Mouse (Mus musculus): Measurements from ENCODE around the gene Baiap2l2.
"Not testable (repeated sequence)": the region's sequence is repeated elsewhere in the genome, so short reads cannot be mapped to it uniquely, and the experiment has no call there.

Baiap2l2 gene

GRCm38 (mm10) chr15:79261095-79261725 lies 24.1 kb downstream of the Baiap2l2 start:
- peak; percentile 44 for DNase-seq

- no peak for DNase-seq
Measured at GRCm38 (mm10) chr15:79258521-79258920, 26.8 kb downstream of the Baiap2l2 start.

GRCm38 (mm10) chr15:79254661-79255060 lies 30.7 kb downstream of the Baiap2l2 start, which contains the start of gene Slc16a8:
Gene Slc16a8, minus strand, starts transcription at chr15:79254761.
- DNase-seq = no peak

DNA sequence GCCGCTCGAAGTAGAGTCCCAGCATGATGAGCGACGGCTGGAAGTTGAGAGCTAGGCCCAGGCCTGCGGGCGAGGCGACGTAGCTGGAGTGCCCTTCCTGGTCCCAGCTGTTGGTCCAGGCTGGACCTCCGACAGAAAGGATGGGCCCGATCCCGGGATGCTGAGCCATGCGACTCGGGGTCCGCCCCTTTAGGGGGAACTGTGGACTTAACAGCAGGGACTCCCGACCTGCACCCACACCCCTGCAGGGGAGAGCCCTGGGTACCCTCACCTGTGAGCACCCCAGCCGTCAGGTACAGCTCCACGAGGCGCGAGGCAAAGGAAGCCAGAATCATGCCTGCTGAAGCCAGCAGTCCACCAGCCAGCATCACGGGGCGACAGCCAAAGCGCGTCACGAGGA lies 32.8 kb downstream of the Baiap2l2 start:
- no peak for DNase-seq

DNA sequence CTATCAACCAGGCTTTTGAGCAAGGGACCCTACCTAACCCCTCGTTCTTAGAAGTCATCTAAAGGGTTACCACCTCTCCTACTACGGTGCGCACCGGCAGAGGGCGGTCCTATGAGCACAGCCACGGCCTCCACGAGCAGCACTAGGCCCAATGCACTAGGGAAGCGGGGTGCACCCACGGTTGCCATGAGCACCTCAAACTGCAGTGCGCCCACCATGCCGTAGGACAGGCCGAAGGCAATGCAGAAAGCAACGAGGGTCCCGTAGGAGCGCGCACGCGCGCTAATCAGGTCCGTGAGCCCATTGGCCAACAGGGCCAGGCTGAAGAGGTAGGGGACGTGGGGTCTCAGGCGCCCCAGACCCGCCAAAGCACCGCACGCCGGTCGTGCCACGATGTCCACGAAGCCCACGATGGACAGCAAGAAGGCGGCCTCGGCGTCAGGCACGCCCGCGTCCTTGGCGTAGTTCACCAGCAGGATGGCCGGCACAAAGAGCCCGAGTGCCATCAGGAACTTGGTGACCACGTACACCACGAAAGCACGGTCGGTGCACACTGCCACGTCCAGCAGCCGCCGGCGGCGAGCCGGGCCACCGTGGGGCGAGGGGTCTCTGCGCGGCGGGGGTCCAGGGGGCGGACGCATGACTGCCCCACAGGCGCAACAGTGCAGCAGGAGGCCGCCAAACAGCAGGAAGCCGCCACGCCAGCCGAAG lies 33.4 kb downstream of the Baiap2l2 start:
- peak; percentile 41 for DNase-seq

DNA sequence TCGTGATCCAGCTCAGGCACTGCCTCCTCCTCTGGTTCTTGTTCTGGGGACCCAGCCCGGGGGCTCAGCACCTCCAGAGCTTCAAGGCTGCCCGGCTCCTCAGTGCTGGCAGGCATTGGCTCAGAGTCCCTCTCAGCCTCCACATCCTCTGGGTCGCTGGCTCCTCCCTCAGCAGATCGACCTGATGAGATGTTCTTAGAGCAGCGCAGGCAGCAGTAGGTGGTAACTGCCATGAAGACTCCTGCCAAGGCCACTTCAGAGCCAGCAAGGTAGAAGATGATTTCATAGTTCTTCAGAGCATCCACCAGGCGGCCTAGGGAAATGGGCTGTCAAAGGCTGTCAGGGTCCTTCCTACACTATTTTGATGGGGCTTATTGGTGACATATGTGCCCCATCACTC lies 34.2 kb downstream of the Baiap2l2 start:
- DNase-seq = no peak

DNA sequence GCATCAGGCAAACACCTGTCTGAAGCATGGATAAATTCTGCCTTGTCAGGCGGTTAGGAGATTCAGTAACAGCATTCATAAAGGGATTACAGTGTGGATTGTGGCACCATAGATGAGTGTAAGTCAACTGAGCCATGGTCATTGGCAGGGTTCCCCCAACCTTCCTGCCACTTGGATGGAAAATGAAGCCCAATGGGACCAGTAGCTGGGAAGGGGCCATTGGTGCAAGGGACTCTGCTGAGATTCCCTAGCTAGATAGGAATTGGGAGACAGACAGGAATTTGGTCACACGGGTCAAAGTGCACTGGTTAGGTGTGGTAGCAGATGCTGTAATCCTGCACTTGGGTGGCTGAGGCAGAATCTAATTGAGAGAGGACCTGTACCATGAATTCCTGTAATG lies 35.1 kb downstream of the Baiap2l2 start:
- no peak for DNase-seq

DNA sequence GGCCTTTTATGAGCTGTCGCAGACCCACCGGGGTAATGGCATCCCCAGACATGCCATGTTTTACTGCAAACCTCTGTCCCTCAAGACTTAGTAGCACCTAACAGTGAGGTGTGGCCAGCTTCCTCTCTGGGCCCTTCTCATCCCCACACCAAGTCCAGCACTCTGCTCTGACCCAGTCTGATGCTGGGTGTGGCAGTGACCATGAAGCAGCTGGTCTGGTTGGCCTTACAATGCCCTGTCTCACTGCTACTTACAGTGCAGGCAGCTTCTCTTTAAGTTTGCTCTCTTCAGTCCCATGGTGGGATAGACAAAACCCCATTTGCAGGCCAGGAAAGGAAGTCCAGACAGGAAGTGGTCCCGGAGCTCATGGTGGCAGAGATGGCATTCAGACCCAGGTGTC lies 40.0 kb downstream of the Baiap2l2 start:
- DNase-seq = no peak

- DNase-seq = no peak
Measured at GRCm38 (mm10) chr15:79244071-79244893, 41.1 kb downstream of the Baiap2l2 start.

DNA sequence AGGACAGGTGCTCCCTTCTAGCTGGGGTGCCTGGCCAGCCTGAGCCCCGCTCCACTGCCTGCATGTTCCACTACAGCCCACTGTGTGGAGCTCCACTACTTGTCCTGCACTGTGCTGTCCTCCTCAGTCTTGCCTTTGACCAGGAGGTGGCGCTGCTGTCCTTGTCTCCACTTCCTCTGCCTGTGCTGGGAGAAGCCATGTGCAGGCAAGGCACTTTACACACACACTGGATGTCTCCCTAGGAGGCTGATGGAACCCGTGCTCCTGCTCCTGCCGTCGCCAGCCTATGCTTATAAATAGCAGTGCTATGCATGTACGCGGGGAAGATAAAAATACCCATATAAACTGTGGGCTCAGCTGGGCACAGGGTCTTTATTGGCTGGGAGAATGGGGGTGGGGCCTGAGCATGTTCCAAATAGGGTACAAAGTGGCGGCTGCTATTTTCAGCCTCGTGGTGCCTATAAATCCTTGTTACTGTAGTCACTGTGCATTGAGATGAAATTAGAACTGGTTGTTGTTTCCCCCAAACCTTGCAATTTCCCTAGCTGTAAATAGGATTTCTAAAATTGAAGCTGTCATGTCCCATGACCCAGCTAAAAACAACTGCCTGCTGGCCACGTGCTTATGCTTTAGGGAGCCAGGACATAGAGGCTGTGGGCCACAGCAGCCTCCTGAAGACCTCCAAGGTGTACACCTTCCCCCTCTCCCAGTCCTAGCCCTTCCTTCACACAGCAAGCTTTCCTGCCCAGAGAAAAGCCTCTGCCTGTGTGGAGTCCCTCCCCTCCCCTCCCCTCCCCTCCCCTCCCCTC lies 41.9 kb downstream of the Baiap2l2 start:
- peak; percentile 99 for DNase-seq

- no peak for DNase-seq
Measured at GRCm38 (mm10) chr15:79242574-79243233, 42.6 kb downstream of the Baiap2l2 start.

DNA sequence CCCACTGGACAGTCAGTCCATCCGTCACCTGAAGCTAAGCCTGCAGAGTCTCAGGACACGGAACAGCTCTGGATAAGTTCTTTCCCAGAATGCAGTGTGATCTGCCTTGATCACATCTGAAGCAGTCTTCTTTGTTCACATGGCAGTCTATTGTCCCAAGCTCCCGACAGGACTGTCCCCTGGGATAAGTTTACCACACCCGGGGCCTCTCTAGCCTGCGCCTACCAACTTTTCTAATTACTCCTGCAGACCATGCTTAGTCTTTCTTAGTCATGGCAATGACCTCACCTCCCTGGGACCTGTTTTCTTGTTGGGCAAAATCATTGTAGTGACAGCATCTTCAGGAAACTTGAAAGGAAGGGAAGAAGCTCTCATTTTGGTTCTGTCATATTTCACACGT lies 47.3 kb downstream of the Baiap2l2 start:
- no peak for DNase-seq

DNA sequence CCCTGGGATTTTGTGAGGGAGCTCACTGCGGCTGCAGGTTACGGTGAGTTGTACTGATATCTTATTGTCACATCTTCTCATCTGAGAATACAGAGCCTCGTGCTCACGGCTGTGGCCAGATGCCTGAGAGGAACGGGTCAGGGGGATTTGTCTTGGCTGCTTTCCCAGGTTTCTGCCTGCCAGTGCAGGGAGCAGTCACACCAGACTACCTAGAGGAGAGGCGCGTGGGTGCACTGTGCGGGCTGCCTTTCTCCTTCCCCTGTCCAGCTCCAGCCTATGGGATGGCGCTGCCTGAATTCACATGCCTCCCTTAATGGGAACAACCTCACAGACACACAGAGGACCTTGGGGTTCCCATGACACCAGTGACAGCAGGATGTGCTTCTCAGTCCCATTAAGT lies 50.1 kb downstream of the Baiap2l2 start:
- DNase-seq = no peak

GRCm38 (mm10) chr15:79229058-79229821 lies 56.1 kb downstream of the Baiap2l2 start, which contains the start of the genes Pick1 and Gm49486:
Gene Pick1, plus strand, starts transcription at chr15:79229173.
Gene Gm49486, plus strand, starts transcription at chr15:79229391.
- peak; percentile 78 for DNase-seq

DNA sequence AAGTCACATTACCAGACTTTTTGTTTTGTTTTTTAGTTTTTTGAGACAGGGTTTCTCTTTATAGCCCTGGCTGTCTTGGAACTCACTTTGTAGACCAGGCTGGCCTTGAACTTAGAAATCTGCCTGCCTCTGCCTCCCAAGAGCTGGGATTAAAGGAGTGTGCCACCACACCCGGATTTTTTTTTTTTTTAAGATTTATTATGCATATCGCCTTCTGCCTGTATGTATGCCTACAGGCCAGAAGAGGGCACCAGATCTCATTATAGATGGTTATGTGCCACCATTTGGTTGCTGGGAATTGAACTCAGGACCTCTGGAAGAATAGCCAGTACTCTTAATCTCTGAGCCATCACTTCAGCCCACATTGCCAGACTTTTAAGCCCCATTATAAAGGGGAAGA lies 59.6 kb downstream of the Baiap2l2 start:
- not testable (repeated sequence) for DNase-seq

GRCm38 (mm10) chr15:79224685-79225084 lies 60.7 kb downstream of the Baiap2l2 start:
- peak; percentile 75 for DNase-seq

DNA sequence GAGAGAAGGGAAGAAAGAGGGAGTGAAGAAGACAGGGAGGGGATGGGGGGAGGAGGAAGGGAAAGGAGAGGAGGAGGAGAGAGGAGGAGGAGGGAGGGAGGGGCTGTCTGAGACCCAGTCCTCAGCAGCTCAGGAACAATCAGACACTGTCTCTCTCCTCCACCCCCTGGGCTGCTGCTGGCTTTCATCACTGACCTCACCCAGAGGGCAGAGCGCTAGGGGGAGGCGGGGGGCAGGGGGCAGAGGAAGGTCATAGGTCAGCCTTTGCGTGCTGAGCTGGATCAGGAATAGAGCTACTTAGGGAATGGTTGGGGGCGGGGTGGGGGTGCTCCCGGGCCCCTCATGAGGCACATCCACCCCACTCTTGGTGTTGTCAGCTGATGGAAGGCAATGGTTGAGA lies 61.7 kb downstream of the Baiap2l2 start:
- no peak for DNase-seq

GRCm38 (mm10) chr15:79219572-79219971 lies 65.8 kb downstream of the Baiap2l2 start:
- no peak for DNase-seq

DNA sequence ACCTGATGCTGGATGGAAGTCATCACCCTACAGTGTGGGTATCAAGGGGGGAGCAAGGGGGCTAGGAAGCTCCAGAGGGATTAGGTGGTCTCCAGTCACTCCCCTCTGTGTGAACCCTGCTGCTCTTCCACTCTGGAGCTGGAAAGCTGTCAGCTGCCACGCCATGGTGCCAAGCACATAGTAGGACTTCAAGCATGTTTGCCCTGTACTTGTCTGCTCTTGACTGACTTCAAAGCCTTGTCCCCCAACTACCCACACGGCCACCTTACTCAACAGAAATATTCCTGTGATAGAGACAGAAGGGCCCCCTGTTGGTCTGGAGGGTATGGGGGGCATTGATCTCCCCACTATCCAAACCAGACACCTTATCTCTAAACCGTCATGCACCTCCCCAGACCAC lies 69.1 kb downstream of the Baiap2l2 start:
- DNase-seq = no peak

DNA sequence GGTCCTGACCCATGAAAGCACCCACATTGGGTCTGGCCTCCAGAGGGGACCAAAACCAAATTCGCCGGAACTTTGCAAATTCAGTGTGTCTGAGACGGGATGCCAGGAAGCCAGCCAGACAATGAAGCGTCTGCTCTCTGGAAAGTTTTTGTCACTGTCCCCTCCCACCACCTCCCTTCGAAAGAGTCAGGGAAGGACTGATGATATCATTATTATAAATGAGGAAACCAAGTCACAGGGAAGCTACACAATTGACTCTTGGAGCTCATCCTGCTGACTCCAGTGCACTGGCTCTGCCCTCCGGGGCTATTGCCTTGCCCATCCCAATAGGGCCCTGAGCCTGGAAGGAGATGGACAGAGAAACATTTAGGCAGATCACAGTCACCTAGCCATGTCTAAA lies 71.7 kb downstream of the Baiap2l2 start:
- no peak for DNase-seq

GRCm38 (mm10) chr15:79212750-79213446 lies 72.4 kb downstream of the Baiap2l2 start:
- DNase-seq = peak; percentile 15

Data from right cerebral cortex, postnatal 14 days (tissue).